Mouse (Mus musculus): ENCODE results near the gene Mmp17.

- TF ChIP-seq CTCF (IDR thresholded peaks at IDR 0.05; ENCODE audit: low read depth): peak; percentile 16; the same call in 1 of the 2 replicates
- no peak for TF ChIP-seq EP300 (IDR thresholded peaks at IDR 0.05; ENCODE audit: low read depth)
Measured at GRCm38 (mm10) chr5:129542236-129542635, 41.7 kb upstream of the Mmp17 start.

All from heart, postnatal 0 days (tissue).